Mouse (Mus musculus) telencephalon, adult 2 months (tissue): ENCODE data around the gene Babam2.
"Not testable (repeated sequence)": the region's sequence is repeated elsewhere in the genome, so short reads cannot be mapped to it uniquely, and the experiment has no call there.

Experiments
- DNase-seq: peaks from one replicate; pipeline ENCODE4 v3.0.0-alpha.2; 2011; ENCODE audit warnings: low read depth, low spot score

Babam2 gene

DNA sequence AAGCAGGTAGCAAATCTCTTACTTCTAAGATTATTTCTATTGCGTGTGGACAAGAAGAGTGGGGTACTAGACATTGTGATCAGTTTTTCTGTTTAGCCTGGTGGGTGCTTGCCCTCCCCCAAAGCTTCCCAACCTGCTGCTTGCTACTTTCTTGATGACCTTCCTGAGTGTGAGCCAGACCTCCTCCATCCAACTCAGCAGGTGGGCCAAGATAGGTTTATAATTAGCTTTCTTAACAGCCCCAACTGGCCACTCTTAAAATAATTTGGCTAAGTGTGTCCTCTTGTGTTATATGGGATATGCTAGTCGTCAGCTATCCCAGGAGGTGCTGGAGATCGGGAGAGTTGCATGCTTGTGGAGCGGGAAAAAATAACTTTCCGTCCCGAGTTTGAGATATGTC, 235.8 kb downstream of the Babam2 start:
- no peak for DNase-seq

GRCm38 (mm10) chr5:31934397-31934796, 236.9 kb downstream of the Babam2 start:
- no peak for DNase-seq

DNA sequence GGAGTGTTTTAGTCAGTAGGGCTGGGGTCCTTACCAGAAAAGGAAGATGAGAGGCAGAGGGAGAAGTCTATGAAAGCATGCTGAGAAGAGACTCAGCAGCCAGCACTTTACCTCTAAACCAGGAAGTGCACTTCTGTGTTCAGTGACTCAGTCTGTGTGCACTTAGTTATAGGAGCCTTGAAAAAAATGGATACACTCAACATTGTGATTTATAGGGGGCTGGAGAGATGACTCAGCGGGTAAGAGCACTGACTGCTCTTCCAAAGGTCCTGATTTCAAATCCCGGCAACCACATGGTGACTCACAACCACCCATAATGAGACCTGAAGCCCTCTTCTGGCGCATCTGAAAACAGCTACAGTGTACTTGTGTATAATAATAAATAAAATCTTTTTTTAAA, 238.5 kb downstream of the Babam2 start:
- DNase-seq, result no peak

DNA sequence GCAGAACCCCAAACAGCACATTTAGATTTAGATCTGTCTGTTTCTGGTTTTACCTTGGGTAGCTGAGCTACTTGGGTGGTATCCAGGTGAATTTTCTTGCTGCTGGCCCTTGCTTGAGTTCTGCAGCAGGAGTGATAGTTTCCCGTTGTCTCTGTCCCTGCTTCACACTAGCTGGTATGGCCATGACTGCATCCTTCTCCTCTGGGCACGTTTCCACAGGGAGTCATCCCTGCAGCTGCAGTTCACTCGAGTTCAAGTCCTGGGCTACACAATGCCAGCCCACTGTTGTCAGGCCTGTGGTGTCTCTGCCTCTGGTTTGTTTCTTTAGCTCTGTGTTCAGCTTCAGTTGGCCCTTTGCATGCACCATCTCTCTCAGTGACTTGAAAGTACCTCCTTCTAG, 239.0 kb downstream of the Babam2 start:
- no peak for DNase-seq

DNA sequence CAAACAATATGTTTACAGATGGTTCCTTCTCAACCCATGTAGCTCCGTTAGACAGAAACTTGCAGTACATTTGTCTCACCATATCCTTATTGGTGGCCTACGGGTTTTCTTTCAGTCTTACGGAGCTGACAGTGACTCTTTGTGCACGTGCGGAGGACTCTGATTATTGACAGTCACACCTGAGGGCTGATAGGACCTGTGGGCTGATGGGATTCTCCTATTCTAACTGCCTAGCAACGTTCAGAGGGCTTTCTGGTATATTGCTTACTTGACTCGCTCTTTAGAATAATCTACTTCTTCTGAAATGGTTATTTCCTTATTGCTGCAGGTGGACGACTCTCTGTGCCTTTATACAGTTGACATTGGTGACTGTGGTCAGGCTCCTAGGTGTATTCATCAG, 243.4 kb downstream of the Babam2 start:
- DNase-seq, result no peak

GRCm38 (mm10) chr5:31947185-31947584, 249.7 kb downstream of the Babam2 start:
- DNase-seq, result no peak

DNA sequence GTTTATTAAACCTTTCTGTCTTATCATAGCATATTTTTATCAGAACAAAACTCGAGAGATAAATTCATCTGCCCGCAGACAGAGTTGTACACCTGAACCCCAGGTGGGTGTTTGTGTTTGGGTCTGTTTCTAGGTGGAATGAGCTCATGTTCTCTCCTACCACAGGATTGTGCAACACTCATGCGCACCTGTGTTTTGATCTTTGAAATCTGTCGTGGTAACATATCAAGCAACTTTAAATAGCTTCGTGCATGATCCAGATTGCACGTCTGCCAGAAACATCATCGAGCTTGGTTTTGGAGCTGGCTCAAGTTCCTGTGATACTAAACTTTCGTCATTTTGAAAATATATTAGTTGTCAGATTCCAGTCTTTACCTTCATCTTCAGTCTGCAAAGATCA, 251.9 kb downstream of the Babam2 start:
- DNase-seq, result no peak

- DNase-seq, result no peak
Observed at GRCm38 (mm10) chr5:31950532-31950931, 253.0 kb downstream of the Babam2 start.

GRCm38 (mm10) chr5:31955184-31955583, 257.7 kb downstream of the Babam2 start:
- no peak for DNase-seq

GRCm38 (mm10) chr5:31956336-31956735, 258.9 kb downstream of the Babam2 start:
- DNase-seq, result no peak

- no peak for DNase-seq
Observed at GRCm38 (mm10) chr5:31959886-31960285, 262.4 kb downstream of the Babam2 start.

DNA sequence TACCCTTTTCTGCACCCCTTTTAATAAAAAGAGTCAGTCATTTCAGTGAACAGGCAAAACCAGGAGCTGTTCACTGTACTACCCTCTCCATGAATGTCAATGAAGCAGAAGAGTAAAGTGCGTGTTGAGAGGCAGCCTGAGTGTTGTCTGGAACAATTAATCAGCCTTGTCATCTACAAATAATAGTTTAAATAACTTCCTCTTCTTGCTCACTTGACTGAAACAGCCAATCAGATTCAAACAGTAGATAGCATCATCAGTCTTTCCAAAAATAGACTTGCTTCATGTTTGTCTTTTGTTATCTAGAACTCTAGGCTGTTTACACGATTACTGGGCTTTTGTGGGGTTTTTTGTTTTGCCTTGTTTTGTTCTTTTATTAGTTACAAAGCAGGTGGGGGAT, 263.9 kb downstream of the Babam2 start:
- no peak for DNase-seq

- no peak for DNase-seq
Observed at GRCm38 (mm10) chr5:31962346-31962745, 264.9 kb downstream of the Babam2 start.

- DNase-seq, result no peak
Observed at GRCm38 (mm10) chr5:31963352-31963751, 265.9 kb downstream of the Babam2 start.

GRCm38 (mm10) chr5:31963851-31964250, 266.4 kb downstream of the Babam2 start:
- DNase-seq, result no peak

DNA sequence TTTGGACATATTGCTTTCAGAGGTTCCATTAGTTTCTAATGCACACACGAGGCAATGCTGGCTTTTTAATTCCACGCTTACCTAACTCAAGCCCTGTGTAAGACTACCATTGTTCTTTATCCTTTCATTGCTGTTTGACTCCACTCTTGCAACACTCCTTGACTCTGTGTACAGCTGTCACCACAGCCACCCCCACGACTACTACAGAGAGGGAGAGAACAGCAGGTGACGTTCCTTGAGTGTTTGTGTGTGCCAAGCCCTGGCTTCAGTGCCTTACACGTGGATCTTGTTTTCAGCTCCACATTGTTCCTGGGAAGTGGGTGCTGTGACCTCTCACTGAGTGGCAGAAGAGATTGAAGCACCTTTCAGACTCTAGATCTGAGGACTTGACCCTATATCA, 269.3 kb downstream of the Babam2 start:
- DNase-seq, result no peak

GRCm38 (mm10) chr5:31967526-31967925, 270.0 kb downstream of the Babam2 start:
- no peak for DNase-seq

DNA sequence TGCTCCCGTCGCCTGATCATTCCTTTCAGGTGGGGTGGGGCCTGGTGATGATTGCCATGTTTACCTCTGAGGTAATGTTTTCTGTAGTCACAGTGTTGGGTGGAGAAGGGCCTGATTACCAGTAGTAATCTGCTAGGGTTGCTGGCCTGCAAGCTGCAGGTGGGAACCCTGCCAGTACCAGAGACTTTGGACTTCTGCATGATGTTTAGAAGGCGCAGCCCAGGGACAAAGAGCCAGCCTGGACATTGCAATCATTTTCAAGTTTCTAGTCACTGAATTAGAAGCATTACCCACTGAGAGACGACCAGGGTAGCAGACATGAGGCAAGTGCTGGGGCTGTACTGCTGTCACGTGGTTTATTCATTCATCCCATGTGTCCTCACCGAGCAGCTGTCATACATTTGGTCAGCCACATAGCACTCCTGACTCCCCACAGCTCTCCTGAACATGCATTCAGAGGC, 270.6 kb downstream of the Babam2 start:
- DNase-seq, result no peak

DNA sequence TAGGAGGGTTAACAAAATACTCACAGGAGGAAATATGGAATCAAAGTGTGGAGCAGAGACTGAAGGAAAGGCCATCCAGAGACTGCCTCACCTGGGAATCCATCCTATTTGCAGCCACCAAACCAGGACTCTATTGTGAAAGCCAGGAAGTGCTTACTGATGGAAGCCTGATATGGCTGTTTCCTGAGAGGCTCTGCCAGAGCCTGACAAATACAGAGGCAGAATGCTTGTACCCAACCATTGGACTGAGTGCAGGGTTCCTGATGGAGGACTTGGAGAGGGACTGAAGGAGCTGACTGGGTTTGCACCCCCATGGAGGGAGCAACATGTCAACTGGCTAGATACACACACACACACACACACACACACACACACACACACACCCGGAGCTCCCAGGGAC, 274.9 kb downstream of the Babam2 start:
- DNase-seq, result not testable (repeated sequence)

DNA sequence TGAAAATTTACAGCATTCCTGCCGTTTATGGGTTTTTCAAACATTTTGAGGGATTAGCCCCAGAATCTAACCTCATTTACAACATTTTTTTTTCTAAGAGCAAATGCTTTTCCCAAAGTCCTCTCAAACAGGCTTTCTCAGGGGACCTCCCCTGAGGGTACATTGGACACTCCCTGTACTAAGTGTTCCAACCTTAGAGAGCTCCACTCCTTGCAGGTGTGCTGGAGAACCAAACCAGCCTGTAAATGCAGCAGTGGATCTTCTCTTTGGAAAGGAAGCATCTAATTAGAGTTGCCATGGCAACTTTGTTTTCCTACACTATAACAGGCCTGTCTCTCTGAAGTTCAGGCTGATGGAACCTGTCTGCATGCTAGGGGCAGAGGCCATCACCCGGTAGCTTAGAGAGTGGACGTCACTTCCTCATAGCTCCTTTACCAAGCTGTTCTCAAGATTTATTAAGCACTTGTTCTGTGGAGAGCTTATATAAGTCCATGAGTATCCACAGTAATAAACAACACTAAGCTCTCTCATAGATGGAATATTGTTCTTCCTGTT, 277.2 kb downstream of the Babam2 start:
- no peak for DNase-seq

GRCm38 (mm10) chr5:31982061-31982460, 284.6 kb downstream of the Babam2 start:
- no peak for DNase-seq

GRCm38 (mm10) chr5:31983161-31983560, 285.7 kb downstream of the Babam2 start:
- no peak for DNase-seq

GRCm38 (mm10) chr5:31983817-31984368, 286.4 kb downstream of the Babam2 start:
- DNase-seq, result no peak
